Mouse (Mus musculus) lung, adult 10 weeks (tissue): ENCODE results near the gene Zfp715. TPM values are rescaled to one million over a fixed set of nuclear protein-coding genes. Genes with fewer than 3 reads are reported as not detected.

Experiments
- polyA plus RNA-seq: library from polyadenylated mRNA; stranded (reverse); fragments of 350-450 nt; fragmentation: Illumina TruSeq; extraction: RNeasy Lipid Tissue Mini Kit (QIAGEN cat#74804); gene quantifications from one replicate; pipeline ENCODE4 v1.2.3, GENCODE M21; 2014; ENCODE audit warnings: low read depth, low replicate concordance; ENCODE audit not compliant: insufficient read depth

The Zfp715 gene
- 9.2 TPM for polyA plus RNA-seq

DNA sequence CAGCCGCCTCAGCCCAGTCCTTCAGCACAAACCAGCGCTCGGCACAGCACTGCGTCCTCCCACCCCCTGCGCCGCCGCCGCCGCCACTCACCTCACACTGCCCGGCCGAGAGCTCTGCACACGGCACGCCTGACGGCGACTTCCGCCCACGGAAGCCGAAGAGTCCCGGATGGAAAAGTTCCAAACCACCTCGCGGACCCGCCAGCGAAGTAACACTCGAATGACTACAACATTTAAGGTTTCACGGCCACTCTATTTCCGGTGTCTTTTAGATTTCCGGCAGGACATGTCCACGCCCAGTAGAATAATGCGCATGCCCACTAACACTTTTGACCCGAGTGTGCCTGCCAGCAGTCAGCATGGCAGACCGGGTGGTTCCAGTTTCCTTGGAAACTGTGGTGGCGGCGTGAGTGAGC is at the start of gene Zfp715:
Zfp715 (minus strand) TSS at position 282 of the 416 bp plus-strand sequence.

DNA sequence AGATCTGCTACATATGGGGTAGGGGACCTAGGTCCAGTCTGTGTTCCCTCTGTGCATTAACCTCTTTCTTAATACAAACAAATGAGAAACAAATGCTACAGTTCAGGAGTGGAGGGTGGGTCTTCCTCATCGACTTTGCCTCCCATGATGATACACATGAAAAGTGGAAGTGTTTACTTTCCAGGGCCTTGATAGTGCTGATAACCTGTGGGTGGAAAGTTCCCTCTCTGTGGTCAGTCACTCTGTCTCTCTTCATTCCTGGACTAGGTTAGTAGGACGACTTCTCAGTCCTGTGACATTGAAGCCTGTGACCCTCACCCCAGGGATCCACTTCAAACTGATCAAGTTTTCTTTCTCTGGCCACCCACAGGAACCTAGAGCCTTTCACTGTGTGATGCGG is 38.1 kb upstream of the Zfp715 start, which contains the start of gene Siglecf:
Siglecf (plus strand) TSS at position 188 of the 400 bp plus-strand sequence.

Other genes with a start within 250 kb of the Zfp715 start
- not detected for gene Zfp936, start 199.1 kb downstream of the Zfp715 start, polyA plus RNA-seq
- 8.8 TPM for gene Siglecf, start 38.0 kb upstream of the Zfp715 start, polyA plus RNA-seq
- gene Siglecg, start 94.9 kb upstream of the Zfp715 start, polyA plus RNA-seq = 6.0 TPM
- not detected for gene Lim2, start 114.4 kb upstream of the Zfp715 start, polyA plus RNA-seq
- 26.8 TPM for gene Nkg7, start 123.8 kb upstream of the Zfp715 start, polyA plus RNA-seq
- not detected for gene Cldnd2, start 127.5 kb upstream of the Zfp715 start, polyA plus RNA-seq
- gene Etfb, start 130.8 kb upstream of the Zfp715 start, polyA plus RNA-seq = 277 TPM
- gene Gm45233, start 130.8 kb upstream of the Zfp715 start, polyA plus RNA-seq = 0.43 TPM
- gene Vsig10l, start 149.9 kb upstream of the Zfp715 start, polyA plus RNA-seq = 1.2 TPM
- 0.22 TPM for gene Iglon5, start 176.8 kb upstream of the Zfp715 start, polyA plus RNA-seq
- not detected for gene 4931406B18Rik, start 192.6 kb upstream of the Zfp715 start, polyA plus RNA-seq
- gene Cd33, start 231.1 kb upstream of the Zfp715 start, polyA plus RNA-seq = 3.8 TPM
- 1.9 TPM for gene Zfp658, start 249.0 kb upstream of the Zfp715 start, polyA plus RNA-seq